Mouse (Mus musculus) intestine, postnatal 0 days (tissue): ENCODE results near the gene Schip1. TPM values are rescaled to one million over a fixed set of nuclear protein-coding genes. Genes with fewer than 3 reads are reported as not detected.

ENCODE experiments used
- ATAC-seq: fragments of 200-750 bp; cut with Nextera tagmentation; 2 replicates; pipeline ENCODE4 v1.8.0; 2017; ENCODE audit warnings: mild to moderate bottlenecking, moderate TSS enrichment, moderate library complexity
- H3K27ac ChIP-seq: fragments of 300-500 bp; sonication (generic); 2 replicates; pipeline ENCODE4 v1.5.1; 2014; ENCODE audit warnings: mild to moderate bottlenecking, low read depth, low read length, moderate library complexity
- H3K27me3 ChIP-seq: fragments of 300-500 bp; sonication (generic); replicated peaks from 2 replicates; pipeline ENCODE4 v1.6.1; 2014; ENCODE audit warnings: low read length, mixed read lengths; ENCODE audit not compliant: control insufficient read depth, insufficient read depth
- H3K36me3 ChIP-seq: fragments of 300-500 bp; sonication (generic); 2 replicates; pipeline ENCODE4 v1.6.1; 2014; ENCODE audit warnings: mild to moderate bottlenecking, moderate library complexity; ENCODE audit not compliant: control insufficient read depth, insufficient read depth
- H3K4me1 ChIP-seq: fragments of 300-500 bp; sonication (generic); replicated peaks from 2 replicates; pipeline ENCODE4 v1.6.1; 2014; ENCODE audit warnings: antibody characterized with exemption, low read length, mixed read lengths; ENCODE audit not compliant: control insufficient read depth, insufficient read depth
- H3K4me2 ChIP-seq: fragments of 300-500 bp; sonication (generic); replicated peaks from 2 replicates; pipeline ENCODE4 v1.6.1; 2014; ENCODE audit warnings: low read depth, mild to moderate bottlenecking, moderate library complexity
- H3K4me3 ChIP-seq: fragments of 300-500 bp; sonication (generic); 2 replicates; pipeline ENCODE4 v1.5.1; 2014; ENCODE audit warnings: low read depth, low read length
- H3K9ac ChIP-seq: fragments of 300-500 bp; sonication (generic); 2 replicates; pipeline ENCODE4 v1.6.1; 2014; ENCODE audit warnings: mild to moderate bottlenecking, low read depth, low read length
- H3K9me3 ChIP-seq: fragments of 300-500 bp; sonication (generic); 2 replicates; pipeline ENCODE4 v1.6.1; 2016; ENCODE audit warnings: mixed run types; ENCODE audit not compliant: control insufficient read depth
- CTCF ChIP-seq: sonication (generic); IDR thresholded peaks from 2 replicates; pipeline ENCODE4 v1.5.1; 2016; ENCODE audit warnings: low read depth, mild to moderate bottlenecking, control low read depth, antibody characterized with exemption, moderate library complexity
- WGBS: fragments of 180-500 bp; shearing (Covaris S2); extraction: QIAGEN DNeasy Blood & Tissue Kit; methylation state at CpG from one replicate; pipeline ENCODE4 v1.1.7; 2014; 5-methylcytosine and 5-hydroxymethylcytosine counted together
- polyA plus RNA-seq: library from polyadenylated mRNA; unstranded; fragments of >200 nt; fragmentation: Nextera tagmentation; extraction: Ambion mirVana; gene quantifications from 2 replicates; pipeline ENCODE4 v1.2.1, GENCODE M21; 2015

Schip1 gene
- polyA plus RNA-seq, 1 experiment from 2014 or later: 24.2 TPM

GRCm38 (mm10) chr3:68203934-68204467 lies 139.4 kb downstream of the Schip1 start:
- ATAC-seq: no peak
- Histone ChIP-seq H3K36me3 (no peaks in the 10 kb centered on the region), H3K9ac (no peak overlapping the region), H3K9me3 (no peaks in the 10 kb centered on the region), H3K4me3 (no peak overlapping the region), H3K4me1 (no peaks in the 10 kb centered on the region), H3K4me2 (no peak overlapping the region), H3K27me3 (no peaks in the 10 kb centered on the region), H3K27ac (no peak overlapping the region)
- WGBS: 78% methylated on average over 4 of the region's 4 CpGs
- TF ChIP-seq CTCF: no peak

GRCm38 (mm10) chr3:68210422-68210821 lies 145.8 kb downstream of the Schip1 start:
- H3K9me3 ChIP-seq: no peaks in the 10 kb centered on the region
- H3K9ac ChIP-seq: no peak overlapping the region
- no peak overlapping the region for H3K27ac ChIP-seq
- H3K4me3 ChIP-seq: no peak overlapping the region
- no peak overlapping the region for H3K4me2 ChIP-seq
- no peak for ATAC-seq
- H3K27me3 ChIP-seq: no peaks in the 10 kb centered on the region
- WGBS: 82% methylated on average over 4 of the region's 4 CpGs
- no peaks in the 10 kb centered on the region for H3K36me3 ChIP-seq
- no peak for TF ChIP-seq CTCF
- H3K4me1 ChIP-seq: no peaks in the 10 kb centered on the region

GRCm38 (mm10) chr3:68221452-68221851 lies 156.8 kb downstream of the Schip1 start:
- Histone ChIP-seq H3K27me3 (no peaks in the 10 kb centered on the region), H3K4me2 (no peak overlapping the region), H3K4me3 (no peak overlapping the region), H3K4me1 (no peaks in the 10 kb centered on the region), H3K9ac (no peak overlapping the region), H3K9me3 (no peaks in the 10 kb centered on the region), H3K27ac (no peak overlapping the region), H3K36me3 (no peaks in the 10 kb centered on the region)
- no peak for ATAC-seq
- no peak for TF ChIP-seq CTCF
- WGBS: 92% methylated on average over 3 of the region's 3 CpGs

- H3K4me2 ChIP-seq: no peak overlapping the region
Measured at GRCm38 (mm10) chr3:68239887-68240286, 175.3 kb downstream of the Schip1 start.

GRCm38 (mm10) chr3:68243239-68243638 lies 178.6 kb downstream of the Schip1 start:
- WGBS: 69% methylated on average over 3 of the region's 3 CpGs
- Histone ChIP-seq H3K27me3 (no peaks in the 10 kb centered on the region), H3K27ac (no peak overlapping the region), H3K4me2 (no peak overlapping the region), H3K9ac (no peak overlapping the region), H3K9me3 (no peaks in the 10 kb centered on the region), H3K36me3 (no peaks in the 10 kb centered on the region), H3K4me1 (no peaks in the 10 kb centered on the region), H3K4me3 (no peak overlapping the region)
- no peak for ATAC-seq
- TF ChIP-seq CTCF: no peak

More at GRCm38 (mm10) chr3:68239887-68240286, 175.3 kb downstream of the Schip1 start:
- ATAC-seq: no peak
- H3K36me3 ChIP-seq: no peaks in the 10 kb centered on the region
- no peaks in the 10 kb centered on the region for H3K27me3 ChIP-seq
- WGBS: 86% methylated on average over 2 of the region's 2 CpGs
- no peaks in the 10 kb centered on the region for H3K9me3 ChIP-seq
- H3K4me3 ChIP-seq: no peak overlapping the region
- no peak overlapping the region for H3K27ac ChIP-seq
- no peaks in the 10 kb centered on the region for H3K4me1 ChIP-seq
- no peak for TF ChIP-seq CTCF
- no peak overlapping the region for H3K9ac ChIP-seq

- Histone ChIP-seq H3K9ac (no peak overlapping the region), H3K36me3 (no peaks in the 10 kb centered on the region), H3K27me3 (no peaks in the 10 kb centered on the region), H3K27ac (no peak overlapping the region), H3K4me3 (no peak overlapping the region), H3K4me1 (no peaks in the 10 kb centered on the region), H3K4me2 (no peak overlapping the region), H3K9me3 (no peaks in the 10 kb centered on the region)
- TF ChIP-seq CTCF: no peak
- no peak for ATAC-seq
- WGBS: 67% methylated on average over 4 of the region's 4 CpGs
Measured at GRCm38 (mm10) chr3:68246154-68246553, 181.6 kb downstream of the Schip1 start.

- H3K4me3 ChIP-seq: no peak overlapping the region
- TF ChIP-seq CTCF: no peak
- no peak overlapping the region for H3K27ac ChIP-seq
- H3K9me3 ChIP-seq: no peaks in the 10 kb centered on the region
- ATAC-seq: no peak
- 66% methylated on average over 2 of the region's 2 CpGs for WGBS
- H3K27me3 ChIP-seq: no peaks in the 10 kb centered on the region
- H3K9ac ChIP-seq: no peak overlapping the region
- H3K36me3 ChIP-seq: no peaks in the 10 kb centered on the region
- no peak overlapping the region for H3K4me2 ChIP-seq
- no peaks in the 10 kb centered on the region for H3K4me1 ChIP-seq
Measured at GRCm38 (mm10) chr3:68250589-68250988, 186.0 kb downstream of the Schip1 start.
